Mouse (Mus musculus): ENCODE results near the gene Gm13199. TPM values are rescaled to one million over a fixed set of nuclear protein-coding genes. Genes with fewer than 3 reads are reported as not detected.

The Gm13199 gene
- polyA plus RNA-seq, 1 experiment from 2014 or later: 1.0 TPM

Other genes with a start within 250 kb of the Gm13199 start
- 3.5 and 3.6 TPM in 2 replicates for gene Camk1d, start 148.4 kb downstream of the Gm13199 start, polyA plus RNA-seq (2015; fragmentation: Nextera tagmentation; extraction: Ambion mirVana)
- 28.8 and 30.8 TPM in 2 replicates for gene Nudt5, start 17.9 kb downstream of the Gm13199 start, polyA plus RNA-seq (2015; fragmentation: Nextera tagmentation; extraction: Ambion mirVana)
- 323 and 334 TPM in 2 replicates for gene Cdc123, start 17.8 kb downstream of the Gm13199 start, polyA plus RNA-seq (2015; fragmentation: Nextera tagmentation; extraction: Ambion mirVana)
- 98.1 and 101 TPM in 2 replicates for gene Sec61a2, start 32.5 kb upstream of the Gm13199 start, polyA plus RNA-seq (2015; fragmentation: Nextera tagmentation; extraction: Ambion mirVana)
- 7.1 and 7.4 TPM in 2 replicates for gene Dhtkd1, start 79.9 kb upstream of the Gm13199 start, polyA plus RNA-seq (2015; fragmentation: Nextera tagmentation; extraction: Ambion mirVana)
- gene Upf2, start 88.5 kb upstream of the Gm13199 start, polyA plus RNA-seq (2015; fragmentation: Nextera tagmentation; extraction: Ambion mirVana): 9.1 and 10.1 TPM in 2 replicates